Mouse (Mus musculus): ENCODE data around the gene Cldn3. TPM values are rescaled to one million over a fixed set of nuclear protein-coding genes. Genes with fewer than 3 reads are reported as not detected.
"Not testable (repeated sequence)": the region's sequence is repeated elsewhere in the genome, so short reads cannot be mapped to it uniquely, and the experiment has no call there.

Cldn3 gene
- polyA plus RNA-seq, 1 experiment, result 8.7 TPM

- no peak overlapping the region for H3K27ac ChIP-seq (ENCODE audit: control insufficient read depth, insufficient read depth, low read depth, low read length)
- H3K4me1 ChIP-seq (ENCODE audit: control insufficient read depth, insufficient read depth, low read length), result peaks cover 8% of the 10 kb centered on the region
- H3K27me3 ChIP-seq (ENCODE audit: control insufficient read depth, insufficient read depth, low read length), result no peaks in the 10 kb centered on the region
- TF ChIP-seq CTCF (IDR thresholded peaks at IDR 0.05; ENCODE audit: control insufficient read depth, insufficient read depth, insufficient replicate concordance, low read depth, low read length), result no peak
- no peak for TF ChIP-seq POLR2A (IDR thresholded peaks at IDR 0.05; ENCODE audit: control insufficient read depth, low read depth, low read length)
- no peak overlapping the region for H3K4me3 ChIP-seq (ENCODE audit: control insufficient read depth, low read depth, low read length)
- no peaks in the 10 kb centered on the region for H3K36me3 ChIP-seq (ENCODE audit: control insufficient read depth, insufficient read depth, low read length)
These were observed 30.5 kb upstream of the Cldn3 start for GRCm38 (mm10) chr5:134955491-134955890.

GRCm38 (mm10) chr5:134959114-134959513 lies 26.9 kb upstream of the Cldn3 start:
- Histone ChIP-seq H3K36me3 (ENCODE audit: control insufficient read depth, insufficient read depth, low read length) (no peaks in the 10 kb centered on the region), H3K4me3 (ENCODE audit: control insufficient read depth, low read depth, low read length) (no peak overlapping the region), H3K27me3 (ENCODE audit: control insufficient read depth, insufficient read depth, low read length) (no peaks in the 10 kb centered on the region), H3K4me1 (ENCODE audit: control insufficient read depth, insufficient read depth, low read length) (peaks cover 5% of the 10 kb centered on the region; the same call in 1 of the 2 replicates), H3K27ac (ENCODE audit: control insufficient read depth, insufficient read depth, low read depth, low read length) (no peak overlapping the region)
- no peak for TF ChIP-seq CTCF (IDR thresholded peaks at IDR 0.05; ENCODE audit: control insufficient read depth, insufficient read depth, insufficient replicate concordance, low read depth, low read length)
- no peak for TF ChIP-seq POLR2A (IDR thresholded peaks at IDR 0.05; ENCODE audit: control insufficient read depth, low read depth, low read length)

GRCm38 (mm10) chr5:134960430-134960829 lies 25.6 kb upstream of the Cldn3 start:
- no peaks in the 10 kb centered on the region for H3K36me3 ChIP-seq (ENCODE audit: control insufficient read depth, insufficient read depth, low read length)
- TF ChIP-seq CTCF (IDR thresholded peaks at IDR 0.05; ENCODE audit: control insufficient read depth, insufficient read depth, insufficient replicate concordance, low read depth, low read length), result no peak
- TF ChIP-seq POLR2A (IDR thresholded peaks at IDR 0.05; ENCODE audit: control insufficient read depth, low read depth, low read length), result no peak
- no peak overlapping the region for H3K27ac ChIP-seq (ENCODE audit: control insufficient read depth, insufficient read depth, low read depth, low read length)
- peaks cover 7% of the 10 kb centered on the region for H3K4me1 ChIP-seq (ENCODE audit: control insufficient read depth, insufficient read depth, low read length)
- H3K27me3 ChIP-seq (ENCODE audit: control insufficient read depth, insufficient read depth, low read length), result no peaks in the 10 kb centered on the region
- H3K4me3 ChIP-seq (ENCODE audit: control insufficient read depth, low read depth, low read length), result no peak overlapping the region

- Histone ChIP-seq H3K27ac (ENCODE audit: control insufficient read depth, insufficient read depth, low read depth, low read length) (no peak overlapping the region), H3K4me3 (ENCODE audit: control insufficient read depth, low read depth, low read length) (no peak overlapping the region), H3K36me3 (ENCODE audit: control insufficient read depth, insufficient read depth, low read length) (no peaks in the 10 kb centered on the region), H3K27me3 (ENCODE audit: control insufficient read depth, insufficient read depth, low read length) (no peaks in the 10 kb centered on the region), H3K4me1 (ENCODE audit: control insufficient read depth, insufficient read depth, low read length) (peaks cover 16% of the 10 kb centered on the region)
- no peak for TF ChIP-seq CTCF (IDR thresholded peaks at IDR 0.05; ENCODE audit: control insufficient read depth, insufficient read depth, insufficient replicate concordance, low read depth, low read length)
These were observed 24.5 kb upstream of the Cldn3 start for GRCm38 (mm10) chr5:134961519-134961918.

- Histone ChIP-seq H3K27me3 (ENCODE audit: control insufficient read depth, insufficient read depth, low read length) (no peaks in the 10 kb centered on the region), H3K27ac (ENCODE audit: control insufficient read depth, insufficient read depth, low read depth, low read length) (no peak overlapping the region)
- TF ChIP-seq CTCF (IDR thresholded peaks at IDR 0.05; ENCODE audit: control insufficient read depth, insufficient read depth, insufficient replicate concordance, low read depth, low read length) (no peak), POLR2A (IDR thresholded peaks at IDR 0.05; ENCODE audit: control insufficient read depth, low read depth, low read length) (no peak)
These were observed 22.5 kb upstream of the Cldn3 start for GRCm38 (mm10) chr5:134963546-134963945.

GRCm38 (mm10) chr5:134964655-134965054 lies 21.4 kb upstream of the Cldn3 start:
- H3K36me3 ChIP-seq (ENCODE audit: control insufficient read depth, insufficient read depth, low read length); H3K27me3 ChIP-seq (ENCODE audit: control insufficient read depth, insufficient read depth, low read length); H3K4me3 ChIP-seq (ENCODE audit: control insufficient read depth, low read depth, low read length); H3K27ac ChIP-seq (ENCODE audit: control insufficient read depth, insufficient read depth, low read depth, low read length): not testable (repeated sequence)
- peaks cover 22% of the 10 kb centered on the region for H3K4me1 ChIP-seq (ENCODE audit: control insufficient read depth, insufficient read depth, low read length)

More at GRCm38 (mm10) chr5:134963546-134963945, 22.5 kb upstream of the Cldn3 start:
- Histone ChIP-seq H3K36me3 (ENCODE audit: control insufficient read depth, insufficient read depth, low read length) (no peaks in the 10 kb centered on the region), H3K4me3 (ENCODE audit: control insufficient read depth, low read depth, low read length) (no peak overlapping the region), H3K4me1 (ENCODE audit: control insufficient read depth, insufficient read depth, low read length) (peaks cover 22% of the 10 kb centered on the region)

GRCm38 (mm10) chr5:134965473-134965851 lies 20.6 kb upstream of the Cldn3 start:
- Histone ChIP-seq H3K4me3 (ENCODE audit: control insufficient read depth, low read depth, low read length) (no peak overlapping the region), H3K4me1 (ENCODE audit: control insufficient read depth, insufficient read depth, low read length) (peaks cover 22% of the 10 kb centered on the region), H3K27me3 (ENCODE audit: control insufficient read depth, insufficient read depth, low read length) (no peaks in the 10 kb centered on the region), H3K36me3 (ENCODE audit: control insufficient read depth, insufficient read depth, low read length) (no peaks in the 10 kb centered on the region), H3K27ac (ENCODE audit: control insufficient read depth, insufficient read depth, low read depth, low read length) (no peak overlapping the region)
- TF ChIP-seq CTCF (IDR thresholded peaks at IDR 0.05; ENCODE audit: control insufficient read depth, insufficient read depth, insufficient replicate concordance, low read depth, low read length) (peak; percentile 44; the same call in 1 of the 2 replicates), POLR2A (IDR thresholded peaks at IDR 0.05; ENCODE audit: control insufficient read depth, low read depth, low read length) (no peak)

Data from testis, adult 2 months (tissue).